In genomic region chr6:71493675-71494340, GRCm38 (mm10) we compare ENCODE assay signal across 8 mouse cellular contexts. TPM values are rescaled to one million over a fixed set of nuclear protein-coding genes. Genes with fewer than 3 reads are reported as not detected.
DNase-seq lines count a peak whose midpoint lies in the region; ATAC-seq lines count a peak whose summit lies in the region.

Gene Rnf103 (plus strand): TSS chr6:71493894.

- DNase-seq in adipocyte (ENCODE audit: low spot score) = peak; percentile 89
- peak; percentile 92 for DNase-seq in embryo, embryonic 10 days (ENCODE audit: low spot score)
- DNase-seq in gastrocnemius, postnatal 14 days = peak; percentile 95
- DNase-seq in left cerebral cortex, postnatal 10 days (ENCODE audit: extremely low spot score in 1 of 2, low spot score in 2 of 2) = peak; percentile 85 to 96
- peak; percentile 88 for DNase-seq in right cerebral cortex, postnatal 25 days
- peak; percentile 91 to 97 for DNase-seq in urinary bladder, postnatal 4 days (ENCODE audit: low spot score in 2 of 2)

- ATAC-seq in inflammation-experienced regulatory T-cells, adult 6 months = peak; percentile 81
- peak; percentile 92 for ATAC-seq in megakaryocyte-erythroid progenitor cell, adult 5-6 weeks (replicated peaks; ENCODE audit: low FRiP score, low TSS enrichment, poor library complexity, severe bottlenecking)

- intact Hi-C loops in gastrocnemius, postnatal 14 days (cut with DNase I; ENCODE audit: low total_unique reads) = no loop called here
- intact Hi-C loops in left cerebral cortex, postnatal 10 days (cut with DNase I) = loop anchor here (1.0 kb wide), 1 partner anchor 54 kb away; the partner anchor contains the start of gene Rmnd5a

RNA-seq across cellular contexts. Expression of gene Rnf103, which starts in this region (rescaled TPM):
- total RNA-seq in gastrocnemius, postnatal 14 days (2021) = 10 to 100 TPM; 18.2 to 19.1 TPM
- polyA plus RNA-seq in inflammation-experienced regulatory T-cells, adult 6 months (2017; shearing (Covaris generic)) = 1 to 10 TPM; 3.6 to 6.5 (median 6.3) TPM
- 10 to 100 TPM; 54.4 to 56.0 TPM for total RNA-seq in left cerebral cortex, postnatal 10 days (2021)
- 5.7 and 12.9 TPM in 2 replicates for total RNA-seq in megakaryocyte-erythroid progenitor cell, adult 5-6 weeks (2014; fragmentation: Nextera tagmentation)
- total RNA-seq in megakaryocyte-erythroid progenitor cell, adult 5-6 weeks (2017) = 6.8 and 13.4 TPM in 2 replicates

Comparison
In these comparisons a context has a peak if more than half of its experiments do, and no peak if none do; other contexts are left out.
1. Peak in every context shown above with its lines: DNase-seq and ATAC-seq.